Mouse (Mus musculus): Measurements from ENCODE around the gene 6030468B19Rik. TPM values are rescaled to one million over a fixed set of nuclear protein-coding genes. Genes with fewer than 3 reads are reported as not detected.
"Not testable (repeated sequence)": the region's sequence is repeated elsewhere in the genome, so short reads cannot be mapped to it uniquely, and the experiment has no call there.

Gene 6030468B19Rik
- polyA plus RNA-seq, 1 experiment = 0.40 TPM

- 94% methylated on average over 11 of the region's 11 CpGs for WGBS
- DNase-seq (ENCODE audit: low read depth, low spot score) = no peak
Observed at GRCm38 (mm10) chr11:117778031-117778430, 19.4 kb upstream of the 6030468B19Rik start.

DNA sequence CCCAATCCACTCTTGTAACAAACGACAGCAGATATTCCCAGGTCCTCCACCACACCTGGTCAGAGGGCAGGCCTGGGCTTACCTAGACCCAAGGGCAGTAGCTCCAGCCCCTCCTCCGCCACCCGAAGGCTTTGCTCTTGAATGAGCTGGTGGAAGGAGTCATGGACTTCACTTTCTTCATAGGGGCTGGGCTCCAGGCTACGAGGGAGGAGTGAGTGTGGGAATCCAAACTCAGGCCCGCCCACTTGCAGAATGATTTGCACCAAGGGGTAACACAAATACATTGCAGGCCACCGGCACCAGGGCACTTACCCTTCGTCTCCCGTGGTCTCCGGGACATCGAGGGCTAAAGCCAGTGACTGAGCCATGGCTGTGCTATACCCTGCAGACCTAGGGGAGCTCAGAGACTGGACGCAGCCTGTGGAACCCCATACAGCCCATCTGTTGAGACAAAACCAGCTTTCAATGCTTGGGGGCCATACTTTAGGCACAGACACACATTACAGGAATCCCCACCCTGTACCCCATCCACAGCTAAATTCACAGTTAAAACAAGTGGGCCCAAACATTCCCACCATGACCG, 18.5 kb upstream of the 6030468B19Rik start:
- DNase-seq (ENCODE audit: low read depth, low spot score) = no peak
- WGBS = 24% methylated on average over 12 of the region's 12 CpGs

DNA sequence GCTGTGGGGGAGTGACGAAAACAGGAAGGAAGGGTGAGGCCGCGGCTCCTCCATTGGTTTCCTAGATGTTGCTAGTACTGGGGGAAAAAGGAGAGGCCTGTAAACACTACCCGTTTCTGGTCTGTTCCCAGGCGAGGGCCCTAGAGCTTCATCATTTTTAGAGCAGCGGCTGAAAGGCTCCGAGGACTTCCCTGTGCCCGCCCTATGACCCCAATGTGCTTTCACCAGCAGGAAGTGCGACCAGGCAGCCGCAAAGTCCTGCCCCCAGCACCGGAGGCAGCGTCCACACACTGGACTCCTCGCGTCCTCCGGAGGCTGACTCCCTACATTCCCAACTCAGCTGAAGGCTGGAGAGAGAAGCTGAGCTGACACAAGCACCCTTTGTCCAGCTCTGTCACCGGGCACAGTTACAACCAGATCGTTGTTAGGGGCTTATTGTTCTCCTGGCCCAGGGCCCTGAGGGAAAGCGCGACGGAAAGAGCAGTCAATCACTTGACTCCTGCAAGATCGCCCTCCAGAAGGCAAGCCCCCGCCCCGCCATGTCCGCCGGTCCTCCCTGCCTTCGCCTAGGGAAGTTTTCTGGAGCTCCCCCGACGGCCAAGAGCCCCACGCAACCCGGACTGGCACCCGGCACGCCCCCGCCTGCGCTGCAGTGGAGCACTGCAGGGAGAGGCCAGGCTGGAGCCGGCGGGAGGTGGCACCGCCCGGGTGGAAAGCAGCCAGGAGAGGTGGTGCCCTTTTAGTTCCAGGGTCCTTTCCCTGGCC, 17.8 kb upstream of the 6030468B19Rik start:
- 2% methylated on average over 38 of the region's 38 CpGs for WGBS

DNA sequence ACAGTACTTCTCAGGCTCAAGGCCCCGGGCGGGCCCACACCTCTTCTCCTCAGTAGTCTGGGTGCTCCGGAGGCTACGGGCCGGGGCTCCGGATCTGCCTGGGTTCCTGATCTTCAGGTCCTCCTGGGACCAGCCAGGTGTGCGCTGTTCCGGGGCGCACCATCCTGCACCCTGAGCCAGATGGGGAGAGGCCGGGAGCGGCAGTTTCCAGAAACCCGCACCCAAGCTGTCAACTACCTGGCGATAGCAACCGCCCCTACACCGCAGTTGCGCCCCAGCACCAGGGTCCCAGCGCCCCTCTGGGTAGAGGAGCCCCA, 17.3 kb upstream of the 6030468B19Rik start:
- DNase-seq (ENCODE audit: low read depth, low spot score) = peak; percentile 45
- WGBS = 3% methylated on average over 17 of the region's 17 CpGs

More for the DNA sequence above, 17.8 kb upstream of the 6030468B19Rik start:
- peak; percentile 43 for DNase-seq (ENCODE audit: low read depth, low spot score)

DNA sequence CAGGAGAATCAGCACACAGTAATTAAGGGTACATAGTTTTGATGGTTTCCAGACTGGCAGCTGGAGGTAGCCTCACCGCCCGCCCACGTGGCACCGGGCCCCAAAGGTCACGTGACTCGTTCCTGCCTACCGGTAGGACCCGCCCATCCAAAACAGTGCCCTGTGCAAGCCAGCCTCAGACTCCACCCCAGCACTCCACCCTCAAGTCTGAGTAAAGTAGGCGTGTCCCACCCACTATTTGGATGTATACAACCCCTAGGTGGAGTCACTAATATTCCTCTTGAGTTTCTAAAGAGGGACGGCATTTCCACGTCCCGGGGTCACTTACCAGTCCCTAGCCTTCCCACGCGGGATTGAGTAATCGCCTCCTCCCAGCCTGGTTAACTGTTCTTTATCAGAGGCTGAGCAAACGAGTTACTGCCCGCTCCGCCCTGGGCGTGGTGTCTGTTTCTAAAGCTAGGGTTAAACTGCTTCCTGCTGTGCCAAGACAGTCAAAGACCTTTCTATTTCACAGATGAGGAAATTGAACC, 16.8 kb upstream of the 6030468B19Rik start:
- DNase-seq (ENCODE audit: low read depth, low spot score) = peak; percentile 96
- 2% methylated on average over 19 of the region's 19 CpGs for WGBS

GRCm38 (mm10) chr11:117781199-117781821, 16.1 kb upstream of the 6030468B19Rik start:
- peak; percentile 77 for DNase-seq (ENCODE audit: low read depth, low spot score)
- 8% methylated on average over 18 of the region's 18 CpGs for WGBS

- WGBS = 61% methylated on average over 24 of the region's 24 CpGs
- DNase-seq (ENCODE audit: low read depth, low spot score) = no peak
Observed at GRCm38 (mm10) chr11:117781993-117782704, 15.3 kb upstream of the 6030468B19Rik start, which contains the start of the genes Tmc8 and Tmc6. Tmc8 (plus strand) TSS chr11:117782076. Tmc6 (minus strand) TSS chr11:117782198.

DNA sequence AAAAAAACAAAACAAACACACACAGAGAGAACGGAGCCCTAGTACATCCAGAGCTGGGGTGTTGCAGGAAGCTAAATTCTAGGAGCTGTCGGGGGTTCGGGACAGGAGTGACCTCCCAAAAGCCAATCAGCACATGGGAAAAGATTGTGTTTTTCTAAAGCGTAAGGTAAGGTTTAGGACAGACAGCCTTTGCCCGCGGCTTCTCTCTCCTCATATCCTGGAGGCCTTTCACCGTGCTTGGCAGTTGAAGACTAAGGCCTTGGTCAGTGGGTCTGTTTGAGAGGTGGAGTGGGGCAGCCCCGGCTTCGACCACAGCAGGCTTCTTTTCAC, 14.8 kb upstream of the 6030468B19Rik start:
- no peak for DNase-seq (ENCODE audit: low read depth, low spot score)
- WGBS = 76% methylated on average over 9 of the region's 9 CpGs

GRCm38 (mm10) chr11:117783089-117783488, 14.4 kb upstream of the 6030468B19Rik start:
- DNase-seq (ENCODE audit: low read depth, low spot score) = no peak
- 42% methylated on average over 31 of the region's 31 CpGs for WGBS

- WGBS = 60% methylated on average over 10 of the region's 10 CpGs
- no peak for DNase-seq (ENCODE audit: low read depth, low spot score)
Observed at GRCm38 (mm10) chr11:117783683-117784309, 13.7 kb upstream of the 6030468B19Rik start.

- 9% methylated on average over 10 of the region's 10 CpGs for WGBS
- no peak for DNase-seq (ENCODE audit: low read depth, low spot score)
Observed at GRCm38 (mm10) chr11:117786294-117786693, 11.2 kb upstream of the 6030468B19Rik start.

DNA sequence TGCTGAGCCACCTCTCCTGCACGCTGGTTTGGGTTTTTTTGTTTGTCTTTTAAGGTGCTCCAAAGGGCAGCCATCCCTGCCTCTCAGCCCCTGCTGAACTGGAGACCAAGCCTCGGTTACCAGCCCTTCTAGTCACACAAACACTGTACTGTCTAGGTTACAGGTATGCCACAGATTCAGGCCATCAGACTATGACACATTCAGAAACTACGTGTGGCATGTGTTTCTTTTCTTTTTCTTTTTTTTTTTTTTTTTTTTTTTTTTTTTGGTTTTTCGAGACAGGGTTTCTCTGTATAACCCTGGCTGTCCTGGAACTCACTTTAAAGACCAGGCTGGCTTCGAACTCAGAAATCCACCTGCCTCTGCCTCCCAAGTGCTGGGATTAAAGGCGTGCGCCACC, 9.0 kb upstream of the 6030468B19Rik start:
- 83% methylated on average over 7 of the region's 7 CpGs for WGBS

GRCm38 (mm10) chr11:117790286-117790685, 7.2 kb upstream of the 6030468B19Rik start:
- 2% methylated on average over 14 of the region's 14 CpGs for WGBS

More for the DNA sequence above, 9.0 kb upstream of the 6030468B19Rik start:
- DNase-seq (ENCODE audit: low read depth, low spot score) = not testable (repeated sequence)

DNA sequence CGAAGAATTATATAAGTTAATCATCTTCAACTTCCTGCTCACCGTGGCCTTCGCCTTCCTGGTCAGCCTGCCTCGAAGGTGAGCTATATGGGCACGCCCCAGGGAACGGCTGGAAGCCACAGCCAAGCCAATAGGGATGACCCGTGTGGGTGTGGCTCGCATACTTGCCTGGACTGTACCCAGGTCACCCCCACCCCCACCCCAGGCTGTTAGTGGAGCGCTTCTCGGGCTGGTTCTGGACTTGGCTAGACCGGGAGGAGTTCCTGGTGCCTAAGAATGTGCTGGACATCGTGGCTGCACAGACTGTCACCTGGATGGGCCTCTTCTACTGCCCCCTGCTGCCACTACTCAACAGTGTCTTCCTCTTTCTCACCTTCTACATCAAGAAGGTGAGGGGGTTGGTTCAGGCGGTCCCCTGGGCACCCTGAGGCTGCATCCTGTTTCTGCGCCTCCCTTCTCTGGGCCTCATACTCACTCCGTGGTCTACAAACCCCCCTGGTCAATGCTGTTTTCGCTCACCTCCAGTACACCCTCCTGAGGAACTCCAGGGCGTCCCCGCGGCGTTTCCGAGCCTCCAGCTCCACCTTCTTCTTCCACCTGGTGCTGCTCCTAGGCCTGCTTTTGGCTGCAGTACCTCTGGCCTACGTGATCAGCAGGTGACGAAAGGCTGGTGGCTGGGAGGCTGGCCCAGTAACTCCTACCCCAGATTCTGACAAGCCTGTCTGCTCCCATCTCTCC, 6.6 kb upstream of the 6030468B19Rik start:
- DNase-seq (ENCODE audit: low read depth, low spot score) = peak; percentile 83
- 22% methylated on average over 23 of the region's 23 CpGs for WGBS

More at GRCm38 (mm10) chr11:117790286-117790685, 7.2 kb upstream of the 6030468B19Rik start:
- no peak for DNase-seq (ENCODE audit: low read depth, low spot score)

DNA sequence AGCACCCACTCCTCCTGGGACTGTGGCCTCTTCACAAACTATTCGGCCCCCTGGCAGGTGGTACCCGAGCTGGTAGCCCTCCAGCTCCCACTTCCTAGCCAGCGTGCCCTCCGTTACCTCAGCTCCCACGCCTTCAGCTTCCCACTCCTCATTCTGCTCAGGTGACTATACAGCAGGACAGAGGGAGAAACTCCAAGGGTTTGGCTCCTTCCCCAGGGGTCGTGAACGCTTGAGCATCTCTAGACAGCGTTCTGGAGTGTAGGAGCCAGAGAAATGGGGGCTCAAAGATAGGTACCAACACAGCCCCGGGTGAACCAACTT, 6.1 kb upstream of the 6030468B19Rik start:
- no peak for DNase-seq (ENCODE audit: low read depth, low spot score)
- 67% methylated on average over 9 of the region's 9 CpGs for WGBS

GRCm38 (mm10) chr11:117792281-117792888, 5.1 kb upstream of the 6030468B19Rik start:
- DNase-seq (ENCODE audit: low read depth, low spot score) = peak; percentile 97
- 6% methylated on average over 22 of the region's 22 CpGs for WGBS

DNA sequence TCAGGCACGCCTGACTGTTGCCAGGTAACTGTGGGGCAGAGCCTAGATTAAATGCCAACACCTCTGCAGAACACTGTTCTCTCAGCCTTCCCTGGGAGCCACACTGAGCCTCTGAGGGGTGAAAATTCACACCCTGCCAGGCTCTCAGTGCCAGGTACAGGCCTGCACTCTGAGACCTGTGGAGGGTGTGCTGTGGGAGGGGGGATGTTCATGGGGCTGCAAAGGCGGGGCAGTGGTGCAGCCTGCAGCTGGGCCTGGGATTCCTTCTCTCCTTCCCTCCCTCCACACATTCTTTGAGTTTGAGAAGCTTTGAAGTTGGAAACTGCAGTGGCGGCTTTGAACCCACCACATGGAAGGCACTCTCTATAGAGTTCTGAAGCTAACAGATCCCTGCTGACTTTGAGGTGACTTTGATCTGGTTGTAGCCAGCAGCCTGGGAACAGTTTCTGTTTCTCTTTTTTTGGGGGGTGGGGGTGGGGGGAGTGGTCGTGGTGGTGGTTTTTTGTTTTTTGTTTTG, 3.4 kb upstream of the 6030468B19Rik start:
- WGBS = 77% methylated on average over 4 of the region's 4 CpGs
- DNase-seq (ENCODE audit: low read depth, low spot score) = no peak

DNA sequence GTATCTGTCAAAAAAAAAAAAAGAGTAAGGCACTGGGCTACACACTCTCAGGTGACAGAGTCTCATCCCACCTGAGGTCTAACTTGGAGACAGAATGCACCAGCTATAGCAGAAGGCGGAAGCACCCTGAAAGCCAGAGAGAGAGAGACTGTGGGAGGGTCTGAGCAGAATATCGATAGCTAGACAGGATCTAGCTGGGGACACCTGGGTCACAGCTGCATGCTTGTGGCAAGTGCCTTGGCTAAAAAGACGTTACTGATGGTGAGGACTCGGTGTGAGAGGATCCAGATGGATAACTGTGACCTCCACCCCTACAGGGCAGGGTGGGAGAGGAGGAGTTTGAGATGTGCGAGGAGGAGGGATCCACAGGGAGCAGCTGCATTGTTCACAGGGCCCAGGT, 506 bp upstream of the 6030468B19Rik start:
- DNase-seq (ENCODE audit: low read depth, low spot score) = no peak
- WGBS = 71% methylated on average over 5 of the region's 5 CpGs

Data from large intestine, adult 2 months (tissue).